Mouse (Mus musculus): ENCODE data around the gene Olfr105-ps.

Olfr105-ps gene

DNA sequence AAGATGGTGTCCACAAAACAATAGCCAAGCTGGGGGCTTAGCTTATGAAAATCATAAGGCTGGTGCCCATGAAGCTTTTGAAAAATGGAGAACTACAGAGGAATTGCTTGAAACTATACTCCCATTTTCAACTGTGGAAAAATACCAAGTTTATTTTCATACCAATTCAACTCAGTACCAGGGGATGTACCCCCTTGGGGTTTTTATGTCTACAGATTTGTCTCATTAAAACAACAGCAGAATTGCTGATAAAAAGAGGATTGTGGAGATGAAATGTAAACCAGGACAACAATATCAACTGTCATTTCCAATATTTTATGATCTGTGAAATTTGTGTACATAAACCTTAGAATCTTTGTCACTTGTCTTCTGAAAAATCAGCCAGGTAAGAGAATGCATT lies at the start of gene Olfr105-ps:
Gene Olfr105-ps, plus strand, starts transcription at position 301 of the 400 bp plus-strand sequence.
- no peak for DNase-seq

DNA sequence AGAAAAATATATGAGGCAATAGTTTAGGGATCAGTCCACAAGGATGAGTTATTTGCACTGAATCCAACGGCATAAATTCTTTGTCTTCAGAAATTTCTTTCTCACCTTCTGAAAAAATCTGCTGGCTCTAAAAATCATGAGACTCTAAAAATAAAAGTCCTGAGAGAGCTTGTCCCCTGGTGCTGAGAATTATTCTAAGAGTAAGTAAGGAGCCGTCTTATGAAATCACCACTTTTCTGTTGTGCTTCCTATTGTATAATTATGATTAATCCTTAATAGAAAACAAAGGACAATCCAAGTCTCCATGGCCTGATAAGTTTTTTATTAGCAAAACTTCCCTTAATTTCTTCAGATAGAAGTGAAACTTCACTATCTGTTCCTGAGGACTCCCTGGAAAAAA lies 39.2 kb upstream of the Olfr105-ps start, which contains the start of gene Olfr103:
Gene Olfr103, minus strand, starts transcription at position 101 of the 400 bp plus-strand sequence.
- no peak for DNase-seq

DNA sequence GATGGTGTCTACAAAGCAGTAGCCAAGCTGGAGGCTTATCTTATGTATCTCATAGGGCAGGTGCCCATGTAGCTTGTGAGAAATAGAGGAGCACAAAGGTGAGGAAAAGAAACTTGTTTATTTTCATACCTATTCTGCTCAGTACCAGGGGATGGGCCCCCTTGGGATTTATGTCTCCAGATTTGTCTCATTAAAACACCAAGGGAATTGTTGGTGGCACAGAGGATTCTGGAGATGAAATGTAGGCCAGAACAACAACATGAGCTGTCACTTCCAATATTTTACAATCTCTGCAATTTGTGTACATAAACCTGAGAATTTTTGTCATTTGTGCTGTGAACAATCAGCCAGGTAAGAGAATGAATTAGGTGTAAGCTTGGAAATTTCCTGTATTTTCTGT lies 19.6 kb upstream of the Olfr105-ps start, which contains the start of gene Olfr104-ps:
Gene Olfr104-ps, plus strand, starts transcription at position 301 of the 400 bp plus-strand sequence.
- DNase-seq, result no peak

DNA sequence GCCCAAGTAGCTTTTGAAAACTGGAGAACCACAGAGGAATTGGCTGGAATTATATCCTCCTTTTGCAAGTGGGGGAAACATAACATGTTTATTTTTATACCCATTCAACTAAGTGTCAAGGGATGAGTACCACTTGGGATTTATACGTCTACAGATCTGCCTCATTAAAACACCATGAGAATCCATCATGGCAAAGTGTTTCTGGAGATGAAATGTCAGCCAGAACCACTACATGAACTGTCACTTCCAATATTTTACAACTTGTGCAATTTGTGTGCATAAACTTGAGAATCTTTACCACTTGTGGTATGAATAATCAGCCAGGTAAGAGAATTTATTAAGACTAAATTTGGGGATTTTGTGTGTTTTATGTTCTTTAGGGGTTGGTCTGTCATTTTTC lies 11.3 kb downstream of the Olfr105-ps start, which contains the start of gene Olfr106-ps:
Gene Olfr106-ps, plus strand, starts transcription at position 301 of the 400 bp plus-strand sequence.
- no peak for DNase-seq

DNA sequence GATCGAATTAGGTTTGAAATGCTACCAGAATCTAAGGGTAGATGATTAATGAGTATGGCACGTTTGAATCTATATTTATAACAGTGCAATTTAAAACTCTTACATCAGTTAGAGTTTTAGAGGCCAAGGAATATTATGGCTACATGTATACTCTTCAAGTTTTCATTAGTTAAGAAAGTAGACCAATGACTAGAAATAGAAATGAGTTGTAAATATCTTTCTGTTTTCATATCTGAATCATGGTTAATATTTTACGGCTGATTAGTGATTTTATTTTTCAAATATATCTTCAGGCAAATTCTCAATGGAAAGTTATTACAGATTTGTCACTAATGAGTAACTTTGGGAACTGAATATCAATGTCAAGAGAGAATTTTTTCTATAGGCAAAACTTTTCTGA lies 20.1 kb downstream of the Olfr105-ps start, which contains the start of gene Olfr107:
Gene Olfr107, plus strand, starts transcription at position 301 of the 400 bp plus-strand sequence.
- DNase-seq, result no peak

DNA sequence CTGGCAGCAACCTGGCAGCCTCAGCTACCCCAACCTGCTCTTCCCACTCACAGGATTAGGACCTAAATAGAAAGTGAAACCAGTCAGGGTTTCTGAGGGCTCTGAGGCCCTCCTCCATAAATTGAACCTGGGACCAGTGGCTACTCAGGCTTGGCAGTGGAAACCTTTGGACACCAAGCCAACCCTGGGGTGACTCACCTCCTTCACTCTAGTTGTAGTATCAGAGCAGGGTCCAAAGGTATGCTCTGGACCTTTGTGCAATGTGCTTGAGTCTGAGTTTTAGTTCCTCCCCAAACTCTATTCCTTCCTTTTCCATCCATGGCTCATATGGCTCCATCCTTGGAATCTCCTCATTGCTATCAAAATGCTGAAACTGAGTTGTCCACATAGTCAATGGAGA lies 34.5 kb downstream of the Olfr105-ps start:
- no peak for DNase-seq
